In the genomic region with DNA sequence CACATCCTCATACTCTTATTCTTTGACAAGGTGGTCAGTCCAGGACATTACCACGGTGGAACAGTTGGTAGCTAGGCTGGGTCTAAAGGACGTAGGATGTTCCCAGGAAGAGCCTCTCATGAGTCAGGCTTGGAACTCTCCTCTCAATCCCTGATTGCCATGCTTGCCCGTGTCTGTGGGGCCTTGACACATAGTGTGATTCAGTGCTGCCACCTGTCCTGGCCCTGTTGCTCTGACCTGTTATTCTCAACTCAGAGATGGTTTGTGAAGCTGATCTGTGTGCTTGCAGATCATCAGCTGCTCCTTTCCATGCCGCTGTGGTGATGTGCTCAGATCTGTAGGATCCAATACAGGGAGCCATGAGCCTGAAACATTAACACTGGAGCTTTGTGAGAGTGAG, we compare ENCODE assay signal across 22 mouse cellular contexts.
"Had no signal": no experiment of that assay in that cellular context is flagged by ENCODE, and none has a peak within 500 bp of the region (broad histone marks: within the 10 kb centered on the region; RNA-seq: fewer than 3 reads in every experiment).

No protein-coding gene starts in this region.

- H3K4me3 ChIP-seq: left cerebral cortex, adult 2 months; limb, embryonic 12.5 days; limb, embryonic 15.5 days; midbrain, embryonic 12.5 days; midbrain, embryonic 15.5 days; neural tube, embryonic 12.5 days; neural tube, embryonic 15.5 days; stomach, embryonic 15.5 days had no signal

- DNase-seq: kidney, adult 9 months; kidney, postnatal 14 days; kidney, postnatal 4 days; layer of hippocampus, postnatal 36 days; left cerebral cortex, postnatal 4 days; liver, postnatal 0 days; lung, embryonic 14.5 days; right cerebral cortex, adult 18-20 months; right cerebral cortex, postnatal 14 days; right cerebral cortex, postnatal 4 days; spleen, adult 18-20 months; thymus, postnatal 25 days had no signal

- H3K27ac ChIP-seq: left cerebral cortex, adult 2 months; limb, embryonic 12.5 days; limb, embryonic 15.5 days; liver, embryonic 14.5 days; macrophage; midbrain, embryonic 12.5 days; midbrain, embryonic 15.5 days; neural tube, embryonic 12.5 days; neural tube, embryonic 15.5 days; stomach, embryonic 15.5 days had no signal
